Mouse (Mus musculus) lung, postnatal 0 days (tissue): ENCODE measurements around the gene Ncln. TPM values are rescaled to one million over a fixed set of nuclear protein-coding genes. Genes with fewer than 3 reads are reported as not detected.
A peak's percentile ranks its signal among the peaks of the same experiment; 100 is the strongest.

Source experiments
- ATAC-seq: fragments of 200-750 bp; cut with Nextera tagmentation; 2 replicates; pipeline ENCODE4 v1.8.0; 2017; ENCODE audit warnings: moderate library complexity
- DNase-seq: peaks from one replicate; pipeline ENCODE4 v3.0.0-alpha.2; 2016; ENCODE audit warnings: low spot score
- H3K27ac ChIP-seq: fragments of 300-500 bp; sonication (generic); 2 replicates; pipeline ENCODE4 v1.5.1; 2014; ENCODE audit warnings: antibody characterized with exemption, mild to moderate bottlenecking, low read length, mixed read lengths
- H3K27me3 ChIP-seq: fragments of 300-500 bp; sonication (generic); replicated peaks from 2 replicates; pipeline ENCODE4 v1.6.1; 2014; ENCODE audit warnings: low read length, mixed read lengths; ENCODE audit not compliant: insufficient read depth
- H3K36me3 ChIP-seq: fragments of 300-500 bp; sonication (generic); 2 replicates; pipeline ENCODE4 v1.6.1; 2014; ENCODE audit warnings: low read length, mixed read lengths; ENCODE audit not compliant: insufficient read depth
- H3K4me1 ChIP-seq: fragments of 300-500 bp; sonication (generic); 2 replicates; pipeline ENCODE4 v1.6.1; 2014; ENCODE audit warnings: antibody characterized with exemption, low read depth, low read length, mixed read lengths; ENCODE audit not compliant: insufficient read depth
- H3K4me2 ChIP-seq: fragments of 300-500 bp; sonication (generic); replicated peaks from 2 replicates; pipeline ENCODE4 v1.6.1; 2014; ENCODE audit warnings: low read depth, mild to moderate bottlenecking, low read length, moderate library complexity, mixed read lengths
- H3K4me3 ChIP-seq: fragments of 300-500 bp; sonication (generic); 2 replicates; pipeline ENCODE4 v1.5.1; 2014; ENCODE audit warnings: low read depth, low read length
- H3K9ac ChIP-seq: fragments of 300-500 bp; sonication (generic); replicated peaks from 2 replicates; pipeline ENCODE4 v1.6.1; 2014; ENCODE audit warnings: low read depth, mild to moderate bottlenecking
- H3K9me3 ChIP-seq: fragments of 300-500 bp; sonication (generic); 2 replicates; pipeline ENCODE4 v1.6.1; 2016; ENCODE audit warnings: low read length, mixed read lengths
- CTCF ChIP-seq: IDR thresholded peaks from 2 replicates; pipeline ENCODE4 v1.5.1; 2016; ENCODE audit warnings: antibody characterized with exemption, mild to moderate bottlenecking
- EP300 ChIP-seq: IDR thresholded peaks from 2 replicates; pipeline ENCODE4 v1.6.1; 2016; ENCODE audit warnings: antibody characterized with exemption, mild to moderate bottlenecking, control low read depth
- WGBS: fragments of 180-500 bp; shearing (Covaris S2); extraction: QIAGEN DNeasy Blood & Tissue Kit; methylation state at CpG from one replicate; pipeline ENCODE4 v1.1.7; 2014; 5-methylcytosine and 5-hydroxymethylcytosine counted together
- polyA plus RNA-seq: library from polyadenylated mRNA; unstranded; fragments of >200 nt; fragmentation: Nextera tagmentation; extraction: Ambion mirVana; gene quantifications from 2 replicates; pipeline ENCODE4 v1.2.1, GENCODE M21; 2015

The Ncln gene
- polyA plus RNA-seq, 1 experiment from 2014 or later, result 46.7 TPM

- Histone ChIP-seq H3K9ac (no peak overlapping the region), H3K27me3 (0 out of 2 replicates have a peak, but pooled peaks cover 6% of the 10 kb centered on the region), H3K9me3 (no peaks in the 10 kb centered on the region), H3K4me3 (no peak overlapping the region), H3K27ac (no peak overlapping the region), H3K36me3 (peaks cover 34% of the 10 kb centered on the region), H3K4me2 (no peak overlapping the region), H3K4me1 (no peaks in the 10 kb centered on the region)
- no peak for ATAC-seq
- WGBS, result 85% methylated on average over 10 of the region's 10 CpGs
- TF ChIP-seq EP300, result no peak
- TF ChIP-seq CTCF, result no peak
- DNase-seq, result no peak
These were observed 9.7 kb downstream of the Ncln start for GRCm38 (mm10) chr10:81486496-81486895.

- Histone ChIP-seq H3K27me3 (0 out of 2 replicates have a peak, but pooled peaks cover 6% of the 10 kb centered on the region), H3K36me3 (peaks cover 27% of the 10 kb centered on the region), H3K27ac (no peak overlapping the region), H3K9me3 (no peaks in the 10 kb centered on the region), H3K9ac (no peak overlapping the region), H3K4me2 (no peak overlapping the region), H3K4me1 (no peaks in the 10 kb centered on the region), H3K4me3 (no peak overlapping the region)
- no peak for TF ChIP-seq EP300
- no peak for TF ChIP-seq CTCF
- ATAC-seq (no peak), DNase-seq (no peak)
- 63% methylated on average over 7 of the region's 7 CpGs for WGBS
These were observed 10.6 kb downstream of the Ncln start for GRCm38 (mm10) chr10:81485479-81486018.

GRCm38 (mm10) chr10:81485060-81485449 lies 11.1 kb downstream of the Ncln start:
- Histone ChIP-seq H3K9ac (no peak overlapping the region), H3K4me2 (no peak overlapping the region), H3K36me3 (peaks cover 23% of the 10 kb centered on the region), H3K4me3 (no peak overlapping the region), H3K9me3 (no peaks in the 10 kb centered on the region), H3K4me1 (no peaks in the 10 kb centered on the region), H3K27ac (no peak overlapping the region), H3K27me3 (0 out of 2 replicates have a peak, but pooled peaks cover 6% of the 10 kb centered on the region)
- TF ChIP-seq CTCF, result peak; percentile 43
- no peak for TF ChIP-seq EP300
- ATAC-seq, result no peak
- 8% methylated on average over 2 of the region's 2 CpGs for WGBS
- no peak for DNase-seq

GRCm38 (mm10) chr10:81484441-81485059 lies 11.6 kb downstream of the Ncln start:
- no peak overlapping the region for H3K9ac ChIP-seq
- no peaks in the 10 kb centered on the region for H3K9me3 ChIP-seq
- TF ChIP-seq CTCF, result no peak
- TF ChIP-seq EP300, result no peak
- no peaks in the 10 kb centered on the region for H3K4me1 ChIP-seq
- no peak for DNase-seq
- H3K4me3 ChIP-seq, result no peak overlapping the region
- no peak overlapping the region for H3K4me2 ChIP-seq
- H3K27ac ChIP-seq, result no peak overlapping the region
- 0 out of 2 replicates have a peak, but pooled peaks cover 6% of the 10 kb centered on the region for H3K27me3 ChIP-seq
- ATAC-seq, result no peak
- 58% methylated on average over 6 of the region's 6 CpGs for WGBS
- peaks cover 18% of the 10 kb centered on the region for H3K36me3 ChIP-seq

- H3K27ac ChIP-seq, result no peak overlapping the region
- ATAC-seq (no peak), DNase-seq (peak; percentile 47)
- H3K4me3 ChIP-seq, result no peak overlapping the region
- H3K4me2 ChIP-seq, result no peak overlapping the region
- 15% methylated on average over 9 of the region's 9 CpGs for WGBS
- H3K27me3 ChIP-seq, result 0 out of 2 replicates have a peak, but pooled peaks cover 6% of the 10 kb centered on the region
- no peaks in the 10 kb centered on the region for H3K9me3 ChIP-seq
- TF ChIP-seq CTCF (peak; percentile 69), EP300 (no peak)
- no peak overlapping the region for H3K9ac ChIP-seq
- no peaks in the 10 kb centered on the region for H3K4me1 ChIP-seq
- H3K36me3 ChIP-seq, result peaks cover 17% of the 10 kb centered on the region
These were observed 12.2 kb downstream of the Ncln start for GRCm38 (mm10) chr10:81483983-81484382.

- no peak within 1 kb of the TSS for H3K27ac ChIP-seq
- peak; percentile 74 for ATAC-seq
- no peaks in the 10 kb centered on the region for H3K4me1 ChIP-seq
- peak within 1 kb of the TSS; percentile 33 for H3K4me3 ChIP-seq
- H3K27me3 ChIP-seq, result 0 out of 2 replicates have a peak, but pooled peaks cover 6% of the 10 kb centered on the region
- peaks cover 3% of the 10 kb centered on the region; the same call in 1 of the 2 replicates for H3K36me3 ChIP-seq
- TF ChIP-seq CTCF (peak; percentile 70), EP300 (no peak)
- H3K9ac ChIP-seq, result no peak within 1 kb of the TSS
- no peaks in the 10 kb centered on the region for H3K9me3 ChIP-seq
- peak; percentile 40 for DNase-seq
- 0% methylated on average over 32 of the region's 36 CpGs for WGBS
- H3K4me2 ChIP-seq, result peak within 1 kb of the TSS; percentile 69
These were observed 13.7 kb downstream of the Ncln start, which contains the start of gene Celf5 for GRCm38 (mm10) chr10:81482533-81482889. Celf5 (minus strand) TSS chr10:81482709.
